Mouse (Mus musculus) spleen, adult 12 weeks (tissue): ENCODE data around the gene Nudt4.

ENCODE experiments used
- DNase-seq: peaks from one replicate; pipeline ENCODE4 v3.0.0; 2022; ENCODE audit warnings: low spot score

Gene Nudt4

DNA sequence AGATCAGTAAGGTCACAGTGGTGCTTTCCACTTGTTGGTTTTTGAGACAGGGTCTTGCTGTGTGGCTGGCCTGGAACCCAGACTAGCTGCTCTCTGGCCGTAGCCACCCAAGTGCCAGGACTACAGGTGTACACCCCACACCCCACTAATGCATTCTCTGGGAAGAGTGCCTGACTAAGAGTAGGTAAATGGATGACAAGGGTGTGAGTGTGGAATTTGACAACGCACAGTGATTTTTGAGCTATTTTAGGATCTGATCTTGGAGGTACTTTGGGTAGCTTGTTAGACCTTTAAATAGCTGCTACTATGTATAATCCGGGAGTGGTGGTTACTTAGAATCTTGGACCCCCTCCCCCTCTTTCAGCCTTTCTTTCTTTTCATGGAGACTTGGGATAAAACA lies 24.7 kb downstream of the Nudt4 start:
- DNase-seq: no peak

DNA sequence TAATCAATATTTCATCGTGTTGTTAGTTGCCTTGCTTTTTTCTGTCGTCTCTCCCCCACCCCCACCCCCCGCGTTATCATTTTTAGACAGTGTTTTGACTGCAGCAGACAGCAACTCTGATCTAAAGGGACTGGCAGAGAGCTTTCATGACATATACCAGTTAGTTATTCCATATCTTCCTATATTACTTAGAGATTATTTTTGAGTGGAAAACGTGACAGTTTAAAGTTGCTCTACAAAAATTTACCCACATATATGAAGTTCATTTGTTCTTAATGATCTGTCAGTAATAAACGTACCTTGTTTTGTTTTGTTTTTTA lies 27.8 kb downstream of the Nudt4 start:
- no peak for DNase-seq

DNA sequence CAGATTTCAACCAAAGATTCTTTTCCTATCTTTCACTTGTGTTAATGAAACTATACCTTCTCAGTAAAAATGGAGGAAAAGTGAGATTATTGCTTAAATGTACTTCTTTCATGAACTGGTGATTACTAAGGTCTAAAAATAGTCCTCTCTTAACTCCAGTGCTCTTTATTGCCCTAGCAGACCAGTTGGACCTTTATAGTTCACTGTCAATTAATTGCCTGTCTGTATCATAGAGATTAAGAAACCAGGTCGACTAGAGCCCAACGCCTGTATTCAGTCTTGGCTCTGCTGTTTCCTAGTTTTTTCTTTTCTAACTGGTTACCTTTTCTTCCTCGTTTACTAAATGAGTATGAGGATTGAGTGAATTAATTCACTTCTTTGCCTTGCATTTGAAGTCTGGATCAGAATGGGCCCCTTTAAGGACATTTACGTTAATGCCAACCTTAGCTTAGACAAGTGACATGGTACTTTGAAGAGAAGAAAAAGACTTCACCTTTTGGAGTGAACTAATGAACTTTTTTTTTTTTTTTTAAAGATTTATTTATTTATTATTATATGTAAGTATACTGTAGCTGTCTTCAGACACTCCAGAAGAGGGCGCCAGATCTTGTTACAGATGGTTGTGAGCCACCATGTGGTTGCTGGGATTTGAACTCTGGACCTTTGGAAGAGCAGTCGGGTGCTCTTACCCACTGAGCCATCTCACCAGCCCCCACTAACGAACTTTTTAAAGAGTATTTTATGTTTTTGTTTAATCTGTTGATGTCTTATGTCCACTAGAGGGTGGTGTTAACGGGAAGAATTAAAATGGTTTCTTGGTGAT lies 28.3 kb downstream of the Nudt4 start:
- no peak for DNase-seq

DNA sequence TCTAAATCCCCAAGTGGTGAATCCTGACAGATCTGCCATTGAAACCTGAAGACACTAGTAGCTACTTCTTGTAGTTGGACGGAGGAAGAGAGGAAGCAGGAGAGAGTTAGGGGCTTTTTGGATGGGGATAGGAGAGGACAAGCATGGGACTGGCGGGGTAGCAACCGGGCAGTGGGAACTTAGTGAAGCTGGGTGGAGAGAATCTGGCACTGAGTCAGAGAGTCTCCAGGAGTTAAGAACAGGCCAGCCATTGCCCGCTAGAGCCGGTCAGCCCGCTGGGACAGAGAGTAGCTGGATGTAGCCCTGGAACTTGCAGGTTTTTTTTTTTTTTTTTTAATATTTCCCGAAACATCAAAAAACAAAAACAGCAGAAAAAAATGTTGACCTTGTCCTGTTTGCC lies 30.6 kb downstream of the Nudt4 start:
- no peak for DNase-seq

DNA sequence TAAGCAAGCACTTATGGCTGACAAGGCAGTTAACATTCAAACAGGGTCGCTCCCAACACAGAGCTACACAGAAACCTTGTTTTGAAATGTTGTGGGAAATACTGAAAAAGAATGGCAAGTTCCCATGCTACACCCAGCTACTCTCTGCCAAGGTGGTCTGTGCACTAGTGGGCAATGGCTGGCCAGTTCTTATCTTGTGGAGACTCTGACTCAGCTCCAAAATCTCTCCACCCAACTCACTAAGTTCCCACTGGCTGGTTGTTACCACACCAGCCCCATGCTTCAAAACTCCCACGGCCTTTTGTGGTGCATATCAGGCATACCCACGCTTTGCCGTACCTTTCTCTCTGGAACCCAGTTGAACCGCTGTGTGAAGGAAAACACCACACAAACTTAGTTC lies 31.0 kb downstream of the Nudt4 start:
- no peak for DNase-seq

DNA sequence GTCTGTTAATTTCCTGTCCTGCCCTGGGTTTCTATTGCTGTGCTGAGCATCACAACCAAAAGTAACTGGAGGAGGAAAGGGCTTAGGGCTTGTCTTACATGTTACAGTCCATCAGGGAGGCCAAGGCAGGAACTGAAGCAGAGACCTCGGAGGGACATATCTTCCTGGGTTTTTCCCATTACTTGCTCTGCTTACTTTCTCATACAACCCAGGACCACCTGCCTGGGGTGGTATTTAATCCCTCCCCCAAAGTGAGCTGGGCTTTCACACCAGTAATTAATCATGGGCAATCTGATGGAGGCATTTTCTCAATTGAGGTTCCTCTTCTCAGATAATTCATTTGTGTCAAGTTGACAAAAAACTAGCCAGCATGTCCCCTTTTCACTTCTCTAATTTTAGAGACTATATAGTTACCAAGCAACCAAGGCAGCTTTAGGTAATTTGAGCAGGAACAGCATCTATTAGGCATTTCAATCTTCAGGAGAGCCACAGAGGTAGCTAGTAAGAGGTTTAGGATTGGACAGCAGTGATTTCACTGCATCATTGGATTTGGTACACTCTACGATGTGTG lies 33.3 kb downstream of the Nudt4 start:
- DNase-seq: no peak

DNA sequence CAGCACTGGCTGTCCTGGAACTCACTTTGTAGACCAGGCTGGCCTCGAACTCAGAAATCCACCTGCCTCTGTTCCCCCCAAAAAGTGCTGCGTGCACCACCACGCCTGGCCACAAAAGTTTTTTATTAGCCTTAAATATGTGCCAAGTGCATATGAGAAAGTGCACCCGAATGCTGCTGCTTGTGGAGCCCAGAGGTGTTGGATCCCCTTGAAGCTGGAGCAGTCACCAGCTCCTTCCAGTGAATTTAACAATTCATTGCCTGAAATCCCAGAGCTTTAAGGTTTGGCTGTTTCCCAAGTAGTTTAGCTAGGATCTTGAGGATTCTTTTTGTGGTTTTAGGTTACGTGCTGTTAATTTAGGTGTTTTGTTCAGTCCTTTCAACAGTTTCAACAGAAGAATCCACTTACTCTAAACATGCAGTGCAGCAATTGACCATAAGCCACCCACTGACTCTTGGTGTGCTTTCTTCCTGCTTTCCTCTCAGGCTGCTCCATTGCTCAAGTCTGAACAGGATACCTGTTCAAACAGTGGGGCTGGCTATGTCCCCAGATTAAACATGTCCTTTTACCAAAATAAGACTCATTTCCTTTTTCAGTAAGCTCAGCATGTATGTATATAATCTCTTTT lies 37.3 kb downstream of the Nudt4 start:
- no peak for DNase-seq

DNA sequence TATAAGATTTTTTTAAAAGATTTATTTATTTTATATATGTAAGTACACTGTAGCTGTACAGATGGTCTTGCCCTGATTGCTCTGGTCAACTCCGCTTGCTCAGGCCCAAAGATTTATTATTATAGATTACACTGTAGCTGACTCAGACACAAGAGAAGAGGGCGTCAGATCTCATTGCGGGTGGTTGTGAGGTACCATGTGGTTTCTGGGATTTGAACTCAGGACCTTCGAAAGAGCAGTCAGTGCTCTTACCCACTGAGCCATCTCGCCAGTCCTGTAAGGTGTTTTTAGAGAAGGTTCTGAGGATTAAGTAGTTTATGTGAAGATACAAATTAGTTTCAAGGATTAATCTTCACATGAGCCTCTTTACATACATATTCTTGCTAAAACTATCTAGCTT lies 38.1 kb downstream of the Nudt4 start:
- no peak for DNase-seq

DNA sequence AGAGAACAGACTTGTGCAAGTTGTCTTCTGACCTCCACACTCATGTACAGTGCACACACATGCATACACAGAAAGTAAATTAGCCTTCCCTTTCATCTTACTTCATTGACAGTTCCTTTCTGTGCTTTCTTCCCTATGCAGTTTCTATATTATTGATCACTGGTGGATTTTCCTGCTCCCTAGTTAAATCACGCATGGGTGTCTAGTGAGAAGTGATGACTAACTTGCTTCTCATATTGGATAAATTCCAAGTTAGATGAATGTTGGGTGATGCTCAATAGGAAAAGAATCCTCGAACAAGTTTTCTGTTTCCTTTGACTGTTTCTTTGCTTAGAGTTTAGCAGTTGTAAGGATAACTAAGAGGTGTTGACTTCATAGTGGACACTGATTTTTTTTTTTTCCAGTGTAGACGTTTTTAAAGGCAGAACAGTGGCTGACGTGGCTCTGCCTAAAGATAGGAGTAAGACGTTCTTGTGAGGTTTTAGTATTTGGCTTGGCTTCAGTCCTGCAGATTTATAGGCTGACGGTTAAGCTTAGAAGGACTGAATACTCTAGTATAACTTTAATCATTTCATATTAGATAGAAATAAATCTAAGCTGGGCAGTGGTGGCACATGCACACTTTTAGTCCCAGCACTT lies 38.8 kb downstream of the Nudt4 start:
- no peak for DNase-seq

DNA sequence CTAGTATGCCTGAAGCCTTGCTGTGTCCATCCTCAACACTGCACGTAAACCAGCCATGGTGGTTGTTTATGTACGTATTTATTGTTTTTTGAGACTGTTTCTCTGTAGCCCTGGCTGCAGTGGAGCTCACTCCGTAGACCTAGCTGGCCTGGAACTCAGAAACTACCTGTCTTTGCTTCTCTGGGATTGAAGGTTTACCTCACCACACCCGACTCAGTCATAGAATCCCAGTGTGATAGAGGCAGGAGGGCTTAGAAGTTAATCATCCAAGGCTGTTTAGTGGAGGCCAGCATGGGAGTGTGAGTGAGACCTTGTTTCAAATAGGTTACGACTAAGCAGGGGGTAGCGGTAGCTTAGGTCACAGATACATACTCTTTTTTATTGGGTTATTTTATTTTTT lies 46.3 kb downstream of the Nudt4 start:
- no peak for DNase-seq

DNA sequence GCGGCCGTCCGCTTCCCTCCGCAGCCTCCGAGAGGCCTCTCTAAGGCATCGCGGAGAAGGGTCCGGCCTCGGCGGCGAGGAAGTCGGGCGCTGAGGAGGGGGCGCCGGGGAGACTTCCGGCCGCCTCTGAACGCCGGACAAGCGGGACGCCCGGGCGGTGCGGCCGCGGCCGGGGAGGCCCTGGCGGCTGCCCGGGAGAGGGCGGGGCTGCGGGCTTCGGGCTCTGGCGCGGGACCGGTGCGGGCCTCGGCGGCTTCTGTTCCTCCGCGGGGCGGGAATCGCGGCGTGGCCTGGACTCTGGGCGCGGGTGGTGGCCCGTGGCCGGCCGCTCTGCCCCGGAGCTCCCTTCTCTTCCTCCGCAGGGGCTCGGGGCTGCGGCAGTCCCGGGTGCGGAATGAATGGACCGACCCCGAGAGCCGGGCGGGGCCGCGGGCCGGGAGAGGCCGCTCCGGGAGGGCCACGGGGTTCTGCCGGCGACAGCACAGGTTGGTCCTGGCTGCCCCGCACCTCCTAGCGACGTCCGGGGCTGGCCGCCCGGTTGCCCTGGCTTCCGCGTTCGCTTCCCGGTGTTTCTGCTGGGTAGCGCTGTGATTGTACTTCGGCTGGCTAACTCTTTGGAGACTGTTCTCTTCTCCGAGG lies 48.5 kb downstream of the Nudt4 start:
- peak; percentile 68 for DNase-seq

DNA sequence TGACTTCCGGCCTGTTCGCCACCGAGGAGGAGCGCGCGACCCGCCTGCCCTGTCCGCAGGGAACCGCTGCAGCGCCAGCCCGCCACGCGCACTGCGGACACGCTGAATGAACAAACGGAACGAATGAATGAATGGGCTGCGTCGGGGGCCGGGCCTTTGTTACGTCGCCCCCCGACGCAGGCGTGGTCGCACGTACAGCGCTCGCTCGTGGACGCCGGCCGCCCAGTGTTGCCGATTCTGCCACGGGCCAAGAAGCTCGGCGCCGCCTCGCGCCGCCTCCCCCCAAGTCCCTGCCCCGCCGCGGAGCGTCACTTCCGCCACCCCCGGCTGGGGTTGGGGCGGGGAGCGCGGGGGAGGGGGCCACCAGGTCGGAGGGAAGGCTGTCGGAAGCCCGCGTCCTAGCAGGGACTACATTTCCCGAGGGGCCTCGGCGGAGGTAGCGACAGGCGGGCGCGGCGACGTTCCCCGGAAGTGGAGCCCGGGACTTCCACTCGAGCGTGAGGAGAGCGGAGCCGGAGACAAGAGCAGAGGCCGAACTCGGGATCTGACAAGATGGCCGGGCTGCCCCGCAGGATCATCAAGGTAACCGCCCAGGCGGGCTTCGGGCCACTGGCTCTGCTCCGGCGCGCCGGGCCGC lies 49.2 kb downstream of the Nudt4 start, which contains the start of gene Ube2n:
TSS of gene Ube2n (plus strand) at position 490 of the 637 bp plus-strand sequence.
- DNase-seq: peak; percentile 92

DNA sequence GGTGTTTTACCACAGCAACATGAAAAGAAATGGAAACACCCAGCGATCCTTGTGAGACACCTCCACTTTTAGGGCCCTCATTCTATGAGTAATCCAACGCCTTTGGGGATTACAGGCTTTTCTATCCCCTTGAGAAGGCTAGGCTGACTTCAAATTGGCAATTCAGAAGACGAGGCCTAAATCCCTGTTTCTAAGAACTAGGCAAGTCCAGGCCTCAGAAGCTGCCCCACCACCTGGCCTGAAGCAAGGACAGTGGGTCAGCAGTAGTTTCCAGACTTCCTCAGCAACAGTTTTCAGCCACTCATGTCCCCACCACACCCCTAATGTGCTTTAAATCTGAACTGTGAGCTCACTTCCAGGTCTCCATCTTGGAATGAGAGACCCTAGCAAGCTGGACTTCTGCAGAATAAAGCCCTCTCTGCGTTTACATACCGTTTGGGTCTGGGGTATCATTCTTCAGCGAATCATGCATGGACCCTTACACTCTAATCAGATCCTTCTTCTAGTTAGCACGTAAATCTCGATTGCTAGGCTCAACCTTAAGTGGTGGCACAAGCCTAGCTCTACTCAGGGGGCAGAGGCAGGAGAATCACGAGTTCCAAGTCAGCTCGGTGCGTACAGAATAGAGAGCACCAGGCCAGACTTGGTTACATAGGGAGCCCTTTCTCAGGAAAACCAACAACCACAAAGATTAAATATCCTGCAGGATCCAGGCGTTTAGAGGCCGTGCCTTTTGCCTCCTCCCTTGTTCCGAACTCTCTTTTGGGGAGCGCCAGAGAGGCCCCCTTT lies 50.0 kb downstream of the Nudt4 start:
- no peak for DNase-seq

DNA sequence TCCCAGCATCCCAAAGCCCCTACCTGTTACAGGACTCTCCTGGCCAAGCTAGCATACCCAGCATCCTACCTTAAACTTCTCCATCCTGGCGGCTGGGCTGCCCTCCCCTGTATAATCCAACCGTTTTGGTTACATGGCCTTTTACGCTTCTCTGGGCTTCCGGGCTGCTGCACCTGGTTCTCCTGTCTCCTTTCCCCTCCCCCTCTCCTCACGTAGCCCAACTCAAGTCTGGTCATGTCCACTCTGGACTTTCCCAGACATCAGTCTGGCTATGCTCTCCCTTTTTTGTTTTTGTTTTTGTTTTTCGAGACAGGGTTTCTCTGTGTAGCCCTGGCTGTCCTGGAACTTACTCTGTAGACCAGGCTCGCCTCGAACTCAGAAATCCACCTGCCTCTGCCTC lies 51.3 kb downstream of the Nudt4 start:
- no peak for DNase-seq

DNA sequence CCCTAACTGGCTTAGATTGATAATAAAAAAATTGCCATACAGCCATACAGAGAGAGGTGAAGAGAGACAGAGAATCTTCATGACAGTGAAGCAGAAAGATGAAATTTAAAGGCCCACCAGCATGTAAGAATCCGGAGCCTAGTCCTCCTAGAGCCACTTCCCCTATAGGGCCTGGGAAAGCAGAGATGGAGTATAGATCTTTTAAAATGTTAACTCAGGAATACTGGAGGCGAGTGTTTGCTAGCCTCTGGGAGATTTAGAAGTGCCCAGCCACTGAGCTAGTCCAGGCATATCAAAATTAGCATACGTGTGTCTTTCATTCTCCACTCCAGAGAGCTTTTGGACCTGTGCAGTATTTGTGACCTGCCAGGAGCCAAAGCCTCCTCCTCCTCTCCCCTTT lies 54.7 kb downstream of the Nudt4 start:
- DNase-seq: no peak

DNA sequence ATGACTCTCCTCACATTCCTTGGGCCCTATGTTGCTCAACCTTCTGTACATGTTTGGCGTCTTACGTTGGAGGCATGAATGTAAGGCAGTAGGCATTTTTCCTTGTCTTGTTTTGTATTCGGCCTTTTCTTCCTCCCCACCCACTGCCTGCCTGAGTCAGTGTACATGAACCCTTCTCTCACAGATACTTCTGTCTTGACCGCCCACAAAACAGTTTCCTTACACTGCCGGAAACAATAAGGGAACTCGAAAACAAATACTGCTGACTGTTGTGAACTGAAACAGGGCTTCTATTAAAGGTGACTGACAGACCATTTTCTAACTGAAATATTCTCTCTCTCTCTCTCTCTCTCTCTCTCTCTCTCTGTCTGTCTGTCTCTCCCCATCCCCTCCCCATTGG lies 55.2 kb downstream of the Nudt4 start:
- no peak for DNase-seq

DNA sequence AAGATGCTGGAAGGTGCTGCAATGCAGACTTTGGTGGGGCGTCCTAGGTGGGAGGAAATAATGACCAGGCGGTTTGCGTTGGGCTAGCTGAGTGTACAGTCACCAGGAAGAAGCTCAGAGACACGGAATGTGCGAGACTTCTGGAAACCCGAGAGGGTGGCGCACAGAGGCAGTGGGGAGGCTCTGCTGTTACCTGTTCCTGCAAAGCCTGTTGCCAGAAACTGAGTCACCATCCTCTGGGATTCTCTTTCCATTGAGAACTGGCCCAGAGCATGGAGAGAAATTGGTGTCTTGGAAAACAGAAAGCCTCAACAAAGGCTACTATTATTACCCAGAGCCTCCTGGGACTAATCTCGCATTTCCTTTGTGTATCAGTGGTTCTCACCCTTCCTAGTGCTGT lies 55.8 kb downstream of the Nudt4 start:
- no peak for DNase-seq

DNA sequence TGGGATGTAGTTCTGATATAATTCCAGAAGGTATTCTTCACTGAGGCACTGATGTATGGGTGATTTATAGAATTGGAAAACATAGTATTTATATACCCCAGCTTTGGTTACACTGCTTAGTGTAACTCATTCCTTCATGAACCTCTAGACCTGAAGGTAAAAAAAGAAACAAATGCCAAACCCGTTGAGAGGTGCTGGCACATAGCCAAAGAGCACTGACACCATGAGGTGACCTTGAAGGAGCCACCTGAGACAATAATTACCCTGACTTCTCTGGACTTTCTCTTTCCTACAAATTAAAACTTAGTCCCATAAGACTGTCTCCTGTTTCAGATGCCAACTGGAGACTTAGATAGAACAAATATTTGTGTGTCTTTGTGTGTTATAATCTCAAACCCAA lies 59.6 kb downstream of the Nudt4 start:
- DNase-seq: no peak

DNA sequence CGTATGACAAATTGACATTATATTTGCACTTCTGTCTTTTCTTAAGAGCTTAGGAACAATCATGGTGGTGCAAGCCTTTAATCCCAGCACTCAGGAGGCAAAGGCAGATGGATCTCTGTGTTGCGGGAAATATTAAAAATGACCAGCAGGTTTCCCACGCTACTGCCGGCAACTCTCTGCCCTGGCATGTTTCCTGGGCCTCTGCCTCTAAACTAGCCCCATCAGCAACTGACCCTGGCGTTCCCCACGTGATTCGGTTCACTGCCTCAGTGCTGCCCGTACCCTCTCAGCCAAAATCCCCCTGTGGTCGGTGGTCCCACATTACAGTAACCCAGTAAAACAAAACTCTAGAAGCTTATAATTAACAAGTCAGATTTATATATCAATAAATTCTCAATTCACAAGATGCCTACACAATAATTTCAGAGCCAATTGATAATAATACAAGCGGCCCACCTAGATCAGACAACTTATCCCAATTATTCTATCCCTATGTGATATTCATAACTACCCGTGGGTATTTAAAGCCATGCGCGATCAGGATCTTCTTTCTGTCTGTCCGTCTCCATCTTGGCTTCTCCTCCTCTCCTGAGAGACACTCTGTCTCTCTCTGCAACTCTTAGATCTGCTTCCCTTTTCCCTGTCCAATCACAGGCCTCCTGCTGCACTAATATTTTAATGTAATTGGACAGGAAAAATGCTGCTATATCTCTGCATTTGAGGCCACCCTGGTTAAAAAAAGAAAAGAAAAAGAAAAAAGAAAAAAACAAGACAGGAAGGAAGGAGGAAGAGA lies 60.3 kb downstream of the Nudt4 start:
- DNase-seq: no peak

DNA sequence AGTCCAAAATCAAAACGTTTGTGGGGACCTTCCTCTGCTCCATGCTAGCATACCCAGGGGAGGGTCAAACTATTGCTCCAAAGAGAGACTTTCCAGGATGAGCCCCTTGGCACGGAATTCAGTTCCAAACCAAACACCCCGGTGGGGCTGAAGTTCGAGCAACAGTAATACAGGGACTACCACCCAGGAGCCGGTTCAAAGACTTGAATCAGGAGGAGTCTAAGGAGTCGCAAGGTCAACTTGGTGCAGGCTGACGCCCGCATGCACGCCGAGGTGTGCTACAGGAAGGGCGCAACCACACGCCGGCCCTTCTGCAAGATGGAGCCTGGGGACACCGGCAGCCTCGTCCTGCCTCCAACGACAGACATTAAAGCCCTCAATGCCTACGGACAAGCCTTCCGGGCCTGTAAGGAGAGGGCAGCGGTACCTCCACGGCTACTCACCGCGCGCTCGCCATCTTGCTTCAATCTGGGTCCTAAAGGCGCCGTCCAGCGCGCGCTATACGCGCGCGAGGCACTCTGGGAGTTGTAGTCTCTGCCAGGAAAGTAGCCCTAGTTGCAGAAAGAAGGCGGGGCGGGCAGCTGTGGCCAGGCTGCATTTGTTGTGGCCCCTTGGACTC lies 62.4 kb downstream of the Nudt4 start, which contains the start of gene Mrpl42:
TSS of gene Mrpl42 (minus strand) at position 478 of the 619 bp plus-strand sequence.
- peak; percentile 75 for DNase-seq
